ENCODE assay signal across 8 mouse cellular contexts in the genomic region with DNA sequence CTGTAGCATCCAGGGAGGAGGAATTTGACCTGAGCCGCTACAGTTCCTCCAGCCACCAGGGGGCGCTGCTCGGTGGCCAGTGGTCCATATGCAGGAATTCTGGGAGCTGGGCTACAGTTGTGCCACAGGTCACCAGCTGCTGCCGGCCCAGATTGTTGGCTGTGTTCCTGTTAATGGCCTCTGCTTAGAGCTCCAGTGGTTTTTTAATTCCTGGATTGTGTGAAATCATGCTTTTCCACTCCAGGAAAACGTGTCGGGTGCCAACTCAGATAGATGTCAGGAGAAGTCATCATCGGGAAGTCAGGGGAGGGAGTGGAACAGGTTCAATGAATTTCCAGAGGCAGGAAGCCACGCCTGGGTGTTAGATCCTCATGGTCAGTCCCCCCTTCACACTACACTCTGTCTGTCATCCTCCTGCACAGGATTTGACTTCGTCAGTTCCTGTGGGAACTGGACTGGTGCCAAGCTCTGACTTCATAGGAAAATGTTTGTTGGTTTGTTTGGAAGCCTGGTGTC. TPM values are rescaled to one million over a fixed set of nuclear protein-coding genes. Genes with fewer than 3 reads are reported as not detected.
DNase-seq lines count a peak whose midpoint lies in the region; ATAC-seq lines count a peak whose summit lies in the region.

No protein-coding gene starts in this region.

- no peak overlapping the region for H3K4me3 ChIP-seq in liver, embryonic 13.5 days (replicated peaks)
- H3K4me3 ChIP-seq in neural tube, embryonic 12.5 days = no peak overlapping the region

- no peaks in the 10 kb centered on the region for H3K9me3 ChIP-seq in liver, embryonic 13.5 days (replicated peaks)
- H3K9me3 ChIP-seq in neural tube, embryonic 12.5 days = no peaks in the 10 kb centered on the region

- peak; percentile 89 for DNase-seq in 416B (ENCODE audit: low read depth)
- peak; percentile 27 for DNase-seq in T-cell, adult 2 months (ENCODE audit: low spot score)
- peak; percentile 74 to 84 for DNase-seq in cerebellum, postnatal 25 days
- peak; percentile 74 for DNase-seq in kidney, adult 11 months
- DNase-seq in liver, embryonic 13.5 days = peak; percentile 25
- peak; percentile 53 for DNase-seq in testis, postnatal 14 days (ENCODE audit: low spot score)

- no peak overlapping the region for H3K4me2 ChIP-seq in liver, embryonic 13.5 days
- peak overlapping the region; percentile 24 for H3K4me2 ChIP-seq in neural tube, embryonic 12.5 days (replicated peaks)

- H3K36me3 ChIP-seq in liver, embryonic 13.5 days = no peaks in the 10 kb centered on the region
- H3K36me3 ChIP-seq in neural tube, embryonic 12.5 days = no peaks in the 10 kb centered on the region; the same call in 1 of the 2 replicates

- ATAC-seq in granulocyte monocyte progenitor cell, adult 5-6 weeks (replicated peaks; ENCODE audit: poor library complexity, severe bottlenecking) = peak; percentile 50; the same call in 1 of the 2 replicates
- no peak for ATAC-seq in liver, embryonic 13.5 days (ENCODE audit: low read depth)
- ATAC-seq in neural tube, embryonic 12.5 days (ENCODE audit: low FRiP score, low read depth) = no peak

- peaks cover 9% of the 10 kb centered on the region; the same call in 1 of the 2 replicates for H3K27me3 ChIP-seq in liver, embryonic 13.5 days
- no peaks in the 10 kb centered on the region for H3K27me3 ChIP-seq in neural tube, embryonic 12.5 days (replicated peaks)

- H3K27ac ChIP-seq in liver, embryonic 13.5 days = no peak overlapping the region
- no peak overlapping the region for H3K27ac ChIP-seq in neural tube, embryonic 12.5 days

- no peak overlapping the region for H3K9ac ChIP-seq in liver, embryonic 13.5 days
- H3K9ac ChIP-seq in neural tube, embryonic 12.5 days = no peak overlapping the region

- no peaks in the 10 kb centered on the region for H3K4me1 ChIP-seq in liver, embryonic 13.5 days (replicated peaks)
- H3K4me1 ChIP-seq in neural tube, embryonic 12.5 days = no peaks in the 10 kb centered on the region; the same call in 1 of the 2 replicates

- 25% methylated on average over 9 of the region's 9 CpGs for WGBS in liver, embryonic 13.5 days (ENCODE audit: insufficient replicate concordance)
- WGBS in neural tube, embryonic 12.5 days = 32% methylated on average over 9 of the region's 9 CpGs

RNA-seq across cellular contexts. Expression of gene Usp30, which starts 13.0 kb away (rescaled TPM):
- 5.5 and 6.5 TPM in 2 replicates for total RNA-seq in granulocyte monocyte progenitor cell, adult 5-6 weeks (2014; fragmentation: Nextera tagmentation)
- 3.0 and 5.6 TPM in 2 replicates for total RNA-seq in granulocyte monocyte progenitor cell, adult 5-6 weeks (2017)
- 2.7 and 3.5 TPM in 2 replicates for polyA plus RNA-seq in liver, embryonic 13.5 days (2015; fragmentation: Nextera tagmentation; extraction: Ambion mirVana)
- polyA plus RNA-seq in neural tube, embryonic 12.5 days (2016; fragmentation: Nextera tagmentation; extraction: Ambion mirVana) = 15.5 and 18.4 TPM in 2 replicates

RNA-seq across cellular contexts. Expression of gene Svop, which starts 39.1 kb away (rescaled TPM):
- total RNA-seq in granulocyte monocyte progenitor cell, adult 5-6 weeks (2014; fragmentation: Nextera tagmentation) = not detected in 2 replicates
- total RNA-seq in granulocyte monocyte progenitor cell, adult 5-6 weeks (2017) = not detected in 2 replicates
- polyA plus RNA-seq in liver, embryonic 13.5 days (2015; fragmentation: Nextera tagmentation; extraction: Ambion mirVana) = 0.05 TPM in 1 of 2 replicates, not detected in the other
- polyA plus RNA-seq in neural tube, embryonic 12.5 days (2016; fragmentation: Nextera tagmentation; extraction: Ambion mirVana) = 59.8 and 63.9 TPM in 2 replicates

RNA-seq across cellular contexts. Expression of gene Dao, which starts 48.8 kb away (rescaled TPM):
- not detected in 2 replicates for total RNA-seq in granulocyte monocyte progenitor cell, adult 5-6 weeks (2014; fragmentation: Nextera tagmentation)
- total RNA-seq in granulocyte monocyte progenitor cell, adult 5-6 weeks (2017) = not detected in 2 replicates
- polyA plus RNA-seq in liver, embryonic 13.5 days (2015; fragmentation: Nextera tagmentation; extraction: Ambion mirVana) = not detected in 2 replicates
- polyA plus RNA-seq in neural tube, embryonic 12.5 days (2016; fragmentation: Nextera tagmentation; extraction: Ambion mirVana) = not detected in 2 replicates

RNA-seq across cellular contexts. Expression of gene Ssh1, which starts 58.6 kb away (rescaled TPM):
- 5.9 and 15.0 TPM in 2 replicates for total RNA-seq in granulocyte monocyte progenitor cell, adult 5-6 weeks (2014; fragmentation: Nextera tagmentation)
- total RNA-seq in granulocyte monocyte progenitor cell, adult 5-6 weeks (2017) = 1.9 and 2.4 TPM in 2 replicates
- 5.4 and 6.0 TPM in 2 replicates for polyA plus RNA-seq in liver, embryonic 13.5 days (2015; fragmentation: Nextera tagmentation; extraction: Ambion mirVana)
- 19.3 and 21.0 TPM in 2 replicates for polyA plus RNA-seq in neural tube, embryonic 12.5 days (2016; fragmentation: Nextera tagmentation; extraction: Ambion mirVana)

Comparison
In these comparisons a context has a peak if more than half of its experiments do, and no peak if none do; other contexts are left out.
1. DNase-seq: peak in every context shown above with its lines; median percentile 89 in 416B; 79 in cerebellum, postnatal 25 days; 74 in kidney, adult 11 months; 53 in testis, postnatal 14 days; 27 in T-cell, adult 2 months; 25 in liver, embryonic 13.5 days.
2. RNA of gene Svop, which starts 39.1 kb away (polyA plus RNA-seq): 59.8 to 63.9 TPM in neural tube, embryonic 12.5 days; 0.05 TPM in liver, embryonic 13.5 days; every median in the first group is over 10 times any median in the second.